Mouse (Mus musculus): ENCODE results near the gene Cyb5r2.

Gene Cyb5r2

DNA sequence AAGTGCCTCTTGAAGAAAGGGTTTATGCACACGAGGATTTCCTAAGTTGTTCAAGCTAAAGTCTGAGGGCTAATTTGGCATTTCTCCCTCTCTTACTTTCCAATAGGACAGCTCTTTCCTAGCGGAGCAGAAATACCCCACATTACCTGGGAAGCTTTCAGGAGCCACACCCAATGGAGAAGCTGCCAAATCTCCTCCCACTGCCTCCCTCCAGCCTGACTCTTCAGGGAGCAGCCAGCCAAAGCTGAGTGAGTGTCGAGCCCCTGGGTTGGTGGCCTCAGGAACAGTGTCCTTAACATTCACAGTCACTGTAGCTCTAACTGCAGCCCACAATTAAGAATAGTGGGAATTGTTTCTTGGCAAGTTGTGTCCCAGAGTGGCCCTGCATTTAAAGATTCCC, 30.3 kb downstream of the Cyb5r2 start:
- DNase-seq (ENCODE audit: extremely low read depth, low read depth), result no peak

DNA sequence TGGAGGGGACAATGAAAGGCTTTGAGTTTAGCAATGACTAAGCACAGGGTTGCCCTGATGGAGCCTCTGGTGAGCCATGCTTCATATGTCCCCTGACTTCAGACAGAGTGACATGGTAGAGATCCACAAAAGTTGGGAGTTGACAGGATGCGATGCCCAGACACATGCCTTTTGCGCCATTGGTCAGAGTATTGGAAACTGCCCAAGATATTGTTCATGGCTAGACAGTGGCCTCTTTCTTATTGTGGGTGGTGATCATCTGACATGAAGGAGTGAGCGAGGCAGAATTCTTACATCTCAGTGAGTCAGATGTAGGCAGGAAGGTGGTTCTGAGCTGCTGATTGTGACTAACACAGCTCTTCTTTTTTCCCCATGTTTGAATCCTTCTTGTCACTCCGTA, 35.3 kb downstream of the Cyb5r2 start:
- no peak for DNase-seq (ENCODE audit: extremely low read depth, low read depth)

DNA sequence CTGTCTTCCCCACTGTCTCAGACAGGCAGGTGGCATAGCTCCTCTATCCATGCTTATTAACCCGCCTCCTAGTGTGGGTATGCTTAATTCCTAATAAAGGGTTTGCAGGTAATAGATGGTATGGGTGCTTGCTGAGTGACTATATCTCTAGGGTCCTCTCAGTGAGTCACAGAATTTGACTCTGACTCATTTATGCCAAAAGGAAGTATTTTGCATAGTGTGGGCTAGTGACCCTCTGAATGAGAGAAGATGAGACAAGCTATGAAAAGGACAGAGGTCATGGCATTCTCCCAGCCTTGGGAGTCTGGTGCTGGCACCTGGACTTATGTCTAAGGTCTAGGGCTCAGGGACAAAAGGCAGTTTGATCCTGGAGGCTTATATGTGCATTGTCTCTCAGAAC, 37.1 kb downstream of the Cyb5r2 start:
- no peak for DNase-seq (ENCODE audit: extremely low read depth, low read depth)

DNA sequence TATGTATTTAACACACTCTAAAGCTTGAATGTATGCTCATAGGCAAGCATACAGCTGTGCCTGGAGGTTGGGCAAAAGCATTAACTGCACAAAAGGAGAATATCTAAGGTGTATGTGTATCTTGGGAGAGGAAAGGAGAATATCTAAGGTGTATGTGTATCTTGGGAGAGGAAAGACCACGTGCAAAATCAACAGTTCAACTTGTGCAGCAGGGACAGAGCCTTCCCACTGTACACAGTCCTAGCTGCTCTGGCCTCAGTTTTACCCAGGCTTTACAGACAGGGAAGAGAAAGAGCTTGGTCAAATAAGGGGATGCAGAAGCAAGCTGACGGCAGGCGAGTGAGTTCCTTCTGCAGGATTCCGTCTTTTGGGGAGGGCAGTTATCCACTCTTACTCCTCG, 43.8 kb downstream of the Cyb5r2 start:
- no peak for DNase-seq (ENCODE audit: extremely low read depth, low read depth)

DNA sequence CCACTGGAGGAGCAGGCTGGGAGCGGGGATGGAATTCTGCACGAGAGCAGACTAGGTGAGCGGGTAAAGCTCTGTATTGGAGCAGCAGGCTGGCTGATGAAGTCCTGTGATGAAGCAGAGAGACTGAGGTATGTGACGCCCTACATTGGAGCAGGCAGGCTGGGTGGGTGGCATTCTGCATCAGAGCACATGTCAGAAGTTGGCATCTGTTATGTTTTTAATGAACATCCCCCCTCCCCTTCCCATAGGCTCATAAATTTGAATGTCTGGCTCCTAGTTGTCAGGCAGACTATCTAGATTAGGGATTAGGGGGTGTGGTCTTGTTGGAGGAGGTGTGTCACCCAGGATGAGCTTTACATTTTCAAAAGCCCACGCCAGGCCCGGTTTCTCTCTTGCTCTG, 45.1 kb downstream of the Cyb5r2 start:
- DNase-seq (ENCODE audit: extremely low read depth, low read depth), result no peak

DNA sequence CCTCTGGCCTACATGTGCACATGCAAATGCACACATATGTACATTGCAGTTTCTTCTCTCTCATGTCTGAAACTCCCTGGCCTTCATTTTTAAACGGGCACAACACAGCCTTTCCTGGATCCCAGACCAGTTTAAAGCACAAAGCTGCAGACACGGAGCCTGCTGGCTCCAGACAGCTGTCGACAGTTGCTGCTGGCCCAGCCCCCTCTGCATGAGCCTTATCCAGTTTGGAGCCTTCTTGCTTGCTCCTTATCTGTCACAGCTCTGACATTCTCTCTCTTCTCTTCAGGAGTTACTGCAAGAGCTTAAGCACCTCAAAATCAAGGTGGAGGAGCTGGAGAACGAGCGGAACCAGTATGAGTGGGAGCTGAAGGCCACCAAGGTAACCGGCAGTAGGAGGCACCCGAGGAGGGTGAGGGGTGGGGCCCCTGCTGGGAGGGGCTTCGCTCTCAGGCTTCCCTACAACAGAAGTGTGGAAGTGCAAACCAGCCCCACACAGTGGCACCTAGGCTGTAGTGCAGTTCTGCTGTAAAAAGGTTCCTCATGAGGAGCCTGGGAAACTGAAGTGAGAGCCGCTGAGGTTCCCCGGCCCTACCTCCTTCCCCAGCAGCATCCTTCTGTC, 49.2 kb downstream of the Cyb5r2 start:
- no peak for DNase-seq (ENCODE audit: extremely low read depth, low read depth)

DNA sequence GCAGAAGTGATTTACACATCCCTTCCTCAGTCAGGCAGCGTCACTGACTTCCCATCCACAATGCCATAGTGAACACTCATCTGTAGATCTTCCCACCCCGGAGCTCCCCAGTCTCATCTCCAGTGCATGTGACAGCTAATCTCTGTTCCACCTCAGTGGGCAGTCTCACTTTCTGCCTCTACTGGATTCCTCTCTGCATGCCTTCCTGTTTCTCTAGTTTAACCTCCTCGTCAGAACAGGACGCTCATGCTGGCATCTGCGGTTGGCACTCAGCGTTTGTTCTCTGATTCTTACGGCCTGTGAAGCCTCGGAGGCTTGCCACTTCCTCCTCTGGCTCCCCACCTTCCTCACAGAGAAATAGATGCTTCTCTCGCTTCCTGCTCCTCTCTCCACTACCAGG, 50.2 kb downstream of the Cyb5r2 start:
- no peak for DNase-seq (ENCODE audit: extremely low read depth, low read depth)

DNA sequence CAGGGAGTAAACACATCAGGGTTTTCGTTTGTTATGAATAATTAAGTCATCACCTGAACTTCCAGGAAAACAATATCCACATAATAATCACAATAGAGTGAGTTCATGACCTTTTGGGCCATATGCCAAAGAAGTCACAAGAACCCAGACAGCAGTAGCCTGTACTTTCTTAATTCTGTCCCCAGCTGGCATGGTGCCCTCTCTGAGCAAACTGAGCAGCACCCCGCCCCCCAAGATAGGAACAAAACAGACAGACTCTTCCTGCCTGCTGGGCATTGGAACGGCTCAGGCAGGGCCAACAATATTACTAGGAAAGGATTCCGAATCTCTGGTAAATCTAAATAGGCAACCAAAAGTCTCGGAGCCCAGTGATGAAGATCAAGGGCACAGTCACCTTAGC, 51.9 kb downstream of the Cyb5r2 start:
- no peak for DNase-seq (ENCODE audit: extremely low read depth, low read depth)

DNA sequence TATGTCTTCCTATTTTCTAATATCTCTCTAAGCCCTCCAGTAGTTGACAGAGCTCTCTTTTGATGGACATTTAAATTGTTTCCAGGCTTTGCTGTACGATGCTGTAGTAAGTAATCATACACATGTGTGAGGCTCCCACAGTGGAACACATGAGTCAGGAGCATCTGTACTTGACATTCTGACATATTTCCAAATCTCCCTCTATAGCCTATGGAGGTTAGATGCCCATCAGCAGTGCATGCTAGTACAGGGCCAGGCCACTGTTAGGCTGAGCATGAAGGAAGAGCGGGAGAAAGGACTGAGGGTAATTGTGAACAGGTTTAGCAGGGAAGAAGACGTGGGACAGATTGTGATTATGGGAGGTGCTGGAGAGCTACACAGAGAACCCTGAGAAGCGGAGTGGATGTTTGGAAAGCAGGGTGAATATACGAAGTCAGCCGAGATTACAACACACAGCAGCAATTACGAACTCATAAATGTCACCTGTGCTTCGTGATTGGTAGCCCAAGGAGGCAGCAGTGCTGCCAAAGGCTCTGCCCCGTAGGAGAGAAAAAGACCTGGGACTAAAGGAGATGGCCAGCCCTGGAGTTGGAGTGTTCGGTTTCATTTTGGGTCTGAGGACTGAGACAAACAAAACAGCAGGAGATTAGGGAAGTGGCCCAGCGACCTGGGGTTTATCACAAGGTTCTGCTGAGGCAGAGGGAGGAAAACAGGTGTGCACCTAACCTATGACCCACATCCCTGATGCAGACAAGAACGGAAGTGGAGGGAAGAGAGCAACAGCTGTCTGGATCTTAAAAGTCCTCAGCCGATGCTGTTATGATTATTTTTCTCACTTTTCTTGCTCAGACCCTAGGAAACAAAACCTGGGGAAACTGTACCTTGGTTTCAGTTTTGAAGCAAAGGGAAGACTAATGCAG, 55.1 kb downstream of the Cyb5r2 start:
- no peak for DNase-seq (ENCODE audit: extremely low read depth, low read depth)

DNA sequence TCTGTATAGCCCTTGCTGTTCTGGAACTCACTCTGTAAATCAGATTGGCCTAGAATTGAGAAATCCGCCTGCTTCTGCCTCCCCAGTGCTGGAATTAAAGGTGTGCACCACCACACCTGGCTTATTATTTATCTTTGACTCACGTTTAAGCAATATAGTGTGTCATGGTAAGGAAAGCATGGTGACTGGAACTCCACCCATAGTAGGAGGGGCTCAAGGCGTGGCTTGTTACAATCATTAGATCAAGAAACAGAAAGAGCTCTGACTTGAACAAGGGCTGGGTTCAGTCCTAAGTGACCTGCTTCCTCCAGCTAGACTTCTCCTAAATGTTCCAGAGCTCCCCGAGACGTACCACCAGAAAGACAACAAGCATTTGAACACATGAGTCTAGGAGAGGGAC, 57.2 kb downstream of the Cyb5r2 start:
- DNase-seq (ENCODE audit: extremely low read depth, low read depth), result no peak

DNA sequence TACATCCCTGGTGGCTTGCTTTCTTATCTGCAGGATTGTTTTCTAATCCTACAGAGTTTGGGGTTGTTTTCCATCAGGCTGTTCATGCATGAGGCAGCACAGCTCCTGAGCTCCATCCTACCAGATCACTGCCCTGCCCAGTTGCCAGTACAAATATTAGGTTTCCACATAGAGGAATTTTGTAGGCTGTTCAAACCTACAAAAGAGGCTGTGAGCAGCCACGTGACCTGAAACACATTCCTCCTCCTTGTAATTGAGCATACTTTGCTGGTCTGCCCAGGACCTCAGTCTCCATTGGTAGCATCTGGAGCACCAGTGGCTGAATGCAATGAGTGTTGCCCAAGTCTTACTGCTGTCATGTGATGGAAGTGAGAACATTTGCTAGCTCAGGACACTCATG, 57.9 kb downstream of the Cyb5r2 start:
- DNase-seq (ENCODE audit: extremely low read depth, low read depth), result no peak

All from MEL-GATA-1-ER (cell line).